Mouse (Mus musculus) CH12F3 (cell line): ENCODE measurements at regions not wholly inside any gene's neighbourhood (a gene's known extent, or its start where the extent isn't known, plus 50 kb on each side); places are given as distances from the start of the nearest gene placed in this dataset.

Experiments
- in situ Hi-C: fragments of 300-500 bp; cut with MboI; formaldehyde crosslinking; loops from 2 replicates; pipeline ENCODE4 v1.14.3; 2020; ENCODE audit warnings: low sequenced_read_pairs

- in situ Hi-C loops: no loop called here
These were observed 159.2 kb upstream of the Zfp706 start for GRCm38 (mm10) chr15:37166744-37167143.

GRCm38 (mm10) chr15:37165887-37166507 is 158.4 kb upstream of the Zfp706 start:
- in situ Hi-C loops: no loop called here

- in situ Hi-C loops: no loop called here
These were observed 157.6 kb upstream of the Zfp706 start for GRCm38 (mm10) chr15:37165216-37165615.

- in situ Hi-C loops: no loop called here
These were observed 156.9 kb upstream of the Zfp706 start for GRCm38 (mm10) chr15:37164191-37165135.

GRCm38 (mm10) chr15:37159956-37160355 is 152.4 kb upstream of the Zfp706 start:
- in situ Hi-C loops: no loop called here

- in situ Hi-C loops: no loop called here
These were observed 151.8 kb upstream of the Zfp706 start for GRCm38 (mm10) chr15:37159349-37159748.

- in situ Hi-C loops: no loop called here
These were observed 149.8 kb upstream of the Zfp706 start for GRCm38 (mm10) chr15:37157386-37157785.

GRCm38 (mm10) chr15:37154934-37155333 is 147.4 kb upstream of the Zfp706 start:
- in situ Hi-C loops: no loop called here

GRCm38 (mm10) chr15:37153177-37153576 is 145.6 kb upstream of the Zfp706 start:
- in situ Hi-C loops: no loop called here

- in situ Hi-C loops: loop anchor here (25.0 kb wide), 1 partner anchor 777 kb away; no protein-coding TSS in a partner anchor
These were observed 128.1 kb upstream of the Zfp706 start for GRCm38 (mm10) chr15:37135590-37136164.

- in situ Hi-C loops: loop anchor here (25.0 kb wide), 1 partner anchor 777 kb away; no protein-coding TSS in a partner anchor
These were observed 127.5 kb upstream of the Zfp706 start for GRCm38 (mm10) chr15:37134913-37135589.

GRCm38 (mm10) chr15:37134386-37134785 is 126.8 kb upstream of the Zfp706 start:
- in situ Hi-C loops: loop anchor here (25.0 kb wide), 1 partner anchor 778 kb away; no protein-coding TSS in a partner anchor

- in situ Hi-C loops: loop anchor here (25.0 kb wide), 1 partner anchor 778 kb away; no protein-coding TSS in a partner anchor
These were observed 126.3 kb upstream of the Zfp706 start for GRCm38 (mm10) chr15:37133916-37134315.

- in situ Hi-C loops: loop anchor here (10.0 to 25.0 kb wide), 2 partner anchors 197 to 785 kb away; no protein-coding TSS in a partner anchor
These were observed 120.1 kb upstream of the Zfp706 start for GRCm38 (mm10) chr15:37127681-37128080.

GRCm38 (mm10) chr15:37127170-37127569 is 119.6 kb upstream of the Zfp706 start:
- in situ Hi-C loops: loop anchor here (10.0 to 25.0 kb wide), 2 partner anchors 198 to 785 kb away; no protein-coding TSS in a partner anchor

GRCm38 (mm10) chr15:37125823-37126222 is 118.2 kb upstream of the Zfp706 start:
- in situ Hi-C loops: loop anchor here (10.0 to 25.0 kb wide), 2 partner anchors 199 to 786 kb away; no protein-coding TSS in a partner anchor

GRCm38 (mm10) chr15:37124951-37125350 is 117.4 kb upstream of the Zfp706 start:
- in situ Hi-C loops: loop anchor here (10.0 to 25.0 kb wide), 2 partner anchors 200 to 787 kb away; no protein-coding TSS in a partner anchor

- in situ Hi-C loops: loop anchor here (10.0 kb wide), 1 partner anchor 201 kb away; no protein-coding TSS in a partner anchor
These were observed 116.7 kb upstream of the Zfp706 start for GRCm38 (mm10) chr15:37124299-37124698.

- in situ Hi-C loops: loop anchor here (10.0 kb wide), 1 partner anchor 204 kb away; no protein-coding TSS in a partner anchor
These were observed 112.8 kb upstream of the Zfp706 start for GRCm38 (mm10) chr15:37120381-37120780.

- in situ Hi-C loops: no loop called here
These were observed 106.5 kb upstream of the Zfp706 start for GRCm38 (mm10) chr15:37114119-37114518.
